Mouse (Mus musculus): Measurements from ENCODE around the gene Rbm8a. TPM values are rescaled to one million over a fixed set of nuclear protein-coding genes. Genes with fewer than 3 reads are reported as not detected.

Gene Rbm8a
- total RNA-seq (2021): 10 to 100 TPM; 50.8 to 58.4 TPM

- DNase-seq: peak; percentile 96
Observed at GRCm38 (mm10) chr3:96629729-96630600, at the start of gene Rbm8a. TSS of gene Rbm8a (plus strand) at chr3:96629933.

GRCm38 (mm10) chr3:96581141-96581540, 48.6 kb upstream of the Rbm8a start:
- DNase-seq: no peak

- DNase-seq: no peak
Observed at GRCm38 (mm10) chr3:96581771-96582515, 47.8 kb upstream of the Rbm8a start.

GRCm38 (mm10) chr3:96583386-96583785, 46.3 kb upstream of the Rbm8a start:
- DNase-seq: no peak

DNA sequence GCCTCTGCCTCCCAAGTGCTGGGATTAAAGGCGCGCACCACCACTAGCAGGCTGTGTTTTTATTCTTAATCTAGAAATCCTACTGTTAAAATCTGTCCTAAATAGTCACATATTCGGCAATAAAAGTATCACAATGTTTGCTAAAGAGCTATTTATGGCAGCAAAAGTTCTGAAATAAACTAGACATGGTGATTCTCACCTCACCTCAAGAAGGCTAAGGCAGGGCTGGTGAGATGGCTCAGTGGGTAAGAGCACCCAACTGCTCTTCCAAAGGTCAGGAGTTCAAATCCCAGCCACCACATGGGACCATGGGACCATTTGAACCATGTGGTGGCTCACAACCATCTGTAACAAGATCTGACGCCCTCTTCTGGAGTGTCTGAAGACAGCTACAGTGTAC, 39.1 kb upstream of the Rbm8a start:
- no peak for DNase-seq

GRCm38 (mm10) chr3:96593374-96593773, 36.4 kb upstream of the Rbm8a start:
- no peak for DNase-seq

GRCm38 (mm10) chr3:96593790-96594560, 35.8 kb upstream of the Rbm8a start, which contains the start of gene Polr3gl:
TSS of gene Polr3gl (minus strand) at chr3:96594181.
- DNase-seq: peak; percentile 93

DNA sequence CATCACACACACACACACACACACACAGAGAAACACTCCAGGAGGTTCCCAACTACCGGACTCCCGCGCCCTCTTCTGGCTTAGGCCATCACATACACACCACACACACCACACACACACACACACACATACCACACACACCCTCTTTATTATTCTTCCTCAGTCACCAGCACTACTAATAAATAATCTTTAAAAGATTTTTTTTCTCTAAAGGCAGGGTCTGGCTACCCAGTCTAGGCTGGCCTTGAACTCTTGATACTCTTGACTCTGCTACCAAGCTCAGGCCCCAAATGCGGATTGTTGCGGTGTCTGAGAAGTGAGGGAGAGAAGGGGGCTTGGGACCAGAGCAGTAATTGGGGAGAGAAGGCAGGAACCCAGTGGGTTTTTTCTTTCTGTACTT, 34.9 kb upstream of the Rbm8a start:
- DNase-seq: no peak

DNA sequence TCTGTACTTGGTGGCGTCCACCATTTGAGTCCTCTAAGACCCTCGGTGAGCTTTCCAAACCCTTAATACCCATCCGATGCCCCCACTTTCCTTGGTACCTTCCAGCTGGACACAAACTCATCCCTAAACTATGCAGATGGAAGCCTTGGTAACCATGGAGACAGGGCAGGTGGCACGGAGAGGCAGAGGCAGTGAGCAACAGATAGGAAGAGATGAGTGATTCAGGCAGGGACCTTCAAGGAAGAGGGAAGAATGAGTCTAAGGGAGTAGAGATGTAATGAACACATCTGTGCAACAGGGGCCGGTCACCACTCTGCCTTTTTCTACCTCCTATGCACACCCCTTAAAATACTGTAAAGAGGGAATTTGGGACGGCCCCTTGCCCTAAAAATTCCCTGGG, 34.1 kb upstream of the Rbm8a start:
- DNase-seq: peak in 1 of 2 experiments; percentile 43

- DNase-seq: peak; percentile 82 to 84
Observed at GRCm38 (mm10) chr3:96596228-96596707, 33.5 kb upstream of the Rbm8a start, which contains the start of gene Ankrd34a. TSS of gene Ankrd34a (plus strand) at chr3:96596636.

- peak in 1 of 2 experiments; percentile 35 for DNase-seq
Observed at GRCm38 (mm10) chr3:96596855-96597254, 32.9 kb upstream of the Rbm8a start.

DNA sequence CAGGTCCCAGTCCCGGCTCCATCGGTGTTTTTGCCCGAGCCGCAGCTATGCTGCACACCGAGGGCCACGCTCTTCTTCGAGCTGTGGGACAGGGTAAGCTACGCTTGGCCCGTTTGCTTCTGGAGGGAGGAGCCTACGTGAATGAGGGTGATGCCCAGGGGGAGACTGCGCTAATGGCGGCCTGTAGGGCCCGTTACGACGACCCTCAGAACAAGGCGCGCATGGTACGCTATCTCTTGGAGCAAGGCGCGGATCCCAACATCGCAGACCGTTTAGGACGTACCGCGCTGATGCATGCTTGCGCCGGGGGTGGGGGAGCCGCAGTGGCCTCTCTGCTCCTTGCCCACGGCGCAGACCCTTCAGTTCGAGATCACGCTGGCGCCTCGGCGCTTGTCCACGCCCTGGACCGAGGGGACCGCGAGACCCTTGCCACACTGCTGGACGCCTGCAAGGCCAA, 32.3 kb upstream of the Rbm8a start:
- peak; percentile 51 to 54 for DNase-seq

DNA sequence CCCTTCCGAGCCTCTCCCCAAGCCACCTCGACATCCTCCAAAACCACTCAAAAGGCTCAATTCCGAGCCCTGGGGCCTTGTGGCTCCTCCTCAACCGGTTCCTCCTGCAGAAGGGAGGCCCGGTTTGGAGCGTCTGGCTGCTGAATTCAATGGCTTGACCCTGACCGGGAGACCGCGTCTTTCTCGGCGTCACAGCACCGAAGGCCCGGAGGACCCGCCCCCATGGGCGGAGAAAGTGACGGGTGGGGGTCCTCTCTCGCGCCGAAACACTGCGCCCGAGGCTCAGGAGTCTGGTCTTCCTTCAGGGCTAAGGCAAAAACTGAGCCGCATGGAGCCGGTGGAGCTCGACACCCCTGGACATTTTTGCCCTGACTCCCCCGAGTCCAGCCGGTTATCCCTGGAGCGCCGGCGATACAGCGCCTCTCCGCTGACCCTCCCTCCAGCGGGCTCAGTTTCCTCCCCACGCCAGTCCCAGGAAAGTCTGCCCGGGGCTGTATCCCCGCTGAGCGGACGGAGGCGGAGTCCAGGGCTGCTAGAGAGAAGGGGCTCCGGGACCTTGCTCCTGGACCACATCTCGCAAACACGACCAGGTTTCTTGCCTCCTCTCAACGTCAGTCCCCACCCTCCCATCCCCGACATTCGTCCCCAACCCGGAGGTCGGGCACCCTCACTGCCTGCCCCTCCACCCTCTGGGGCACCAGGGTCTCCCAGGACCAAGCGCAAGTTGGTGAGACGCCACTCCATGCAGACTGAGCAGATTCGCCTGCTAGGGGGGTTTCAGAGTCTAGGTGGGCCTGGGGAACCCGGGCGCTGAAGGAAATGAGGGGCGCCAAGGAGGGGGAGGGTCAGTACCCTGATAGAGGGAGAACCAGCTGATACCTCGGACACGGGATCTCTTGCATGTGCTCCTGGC, 31.3 kb upstream of the Rbm8a start:
- DNase-seq: peak; percentile 56 to 65

GRCm38 (mm10) chr3:96599069-96599393, 30.7 kb upstream of the Rbm8a start:
- DNase-seq: no peak

- no peak for DNase-seq
Observed at GRCm38 (mm10) chr3:96599411-96599810, 30.3 kb upstream of the Rbm8a start.

GRCm38 (mm10) chr3:96600639-96601250, 29.0 kb upstream of the Rbm8a start, which contains the start of gene Lix1l:
TSS of gene Lix1l (plus strand) at chr3:96601149.
- peak; percentile 94 to 96 for DNase-seq

GRCm38 (mm10) chr3:96601251-96601787, 28.4 kb upstream of the Rbm8a start:
- peak; percentile 61 to 63 for DNase-seq

- DNase-seq: peak in 1 of 2 experiments; percentile 19
Observed at GRCm38 (mm10) chr3:96601941-96602703, 27.6 kb upstream of the Rbm8a start.

DNA sequence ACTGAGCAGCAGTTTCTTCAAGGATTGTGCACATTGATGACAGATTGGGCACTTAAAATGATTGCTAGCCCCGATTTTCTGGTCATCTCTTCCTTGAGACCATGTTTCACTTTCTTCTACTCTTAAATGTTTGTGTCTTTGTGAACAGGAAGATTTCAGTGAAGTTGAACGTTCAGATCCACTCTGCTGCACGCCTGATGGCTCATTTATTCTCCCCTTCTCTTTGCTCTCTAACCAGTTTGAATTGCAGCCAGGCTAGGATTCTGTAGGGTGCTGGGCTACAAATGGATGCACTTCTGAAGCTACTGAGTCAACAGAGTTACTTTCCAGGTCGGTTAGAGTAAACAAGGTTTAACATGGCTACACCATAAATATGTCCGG, 27.0 kb upstream of the Rbm8a start:
- no peak for DNase-seq

DNA sequence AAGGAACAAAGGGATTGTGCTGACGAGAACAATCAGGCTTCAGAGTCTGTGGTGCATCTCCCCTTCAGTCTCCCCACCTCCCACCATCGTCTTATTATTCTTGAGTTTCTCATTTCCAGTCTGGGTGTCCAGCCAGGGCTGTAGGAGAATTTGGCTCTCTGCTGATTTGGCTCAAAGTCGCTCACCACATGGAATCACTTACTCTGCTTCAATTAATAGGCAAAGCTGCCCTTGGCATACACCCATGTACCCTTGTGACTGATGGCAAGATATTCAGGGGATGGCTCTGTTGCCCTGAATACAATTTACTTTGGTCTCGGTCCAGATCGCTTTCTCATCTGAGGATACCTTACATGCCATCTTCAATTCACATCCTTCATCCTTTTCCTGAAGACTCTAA, 26.4 kb upstream of the Rbm8a start:
- DNase-seq: no peak
